Mouse (Mus musculus): Measurements from ENCODE around the gene Txndc2. TPM values are rescaled to one million over a fixed set of nuclear protein-coding genes. Genes with fewer than 3 reads are reported as not detected.

Gene Txndc2
- polyA plus RNA-seq, 1 experiment, result not detected

GRCm38 (mm10) chr17:65607574-65608311 is 34.2 kb downstream of the Txndc2 start:
- Histone ChIP-seq H3K4me3 (ENCODE audit: insufficient read depth, low read length) (no peak overlapping the region), H3K4me1 (ENCODE audit: control insufficient read depth, insufficient read depth, low read length) (peaks cover 18% of the 10 kb centered on the region), H3K27ac (ENCODE audit: insufficient read depth, low read length) (no peak overlapping the region)
- TF ChIP-seq CTCF (IDR thresholded peaks at IDR 0.05; ENCODE audit: extremely low read depth, insufficient read depth, low read length) (no peak), POLR2A (IDR thresholded peaks at IDR 0.05; ENCODE audit: extremely low read depth, insufficient read depth, low read length) (no peak)

DNA sequence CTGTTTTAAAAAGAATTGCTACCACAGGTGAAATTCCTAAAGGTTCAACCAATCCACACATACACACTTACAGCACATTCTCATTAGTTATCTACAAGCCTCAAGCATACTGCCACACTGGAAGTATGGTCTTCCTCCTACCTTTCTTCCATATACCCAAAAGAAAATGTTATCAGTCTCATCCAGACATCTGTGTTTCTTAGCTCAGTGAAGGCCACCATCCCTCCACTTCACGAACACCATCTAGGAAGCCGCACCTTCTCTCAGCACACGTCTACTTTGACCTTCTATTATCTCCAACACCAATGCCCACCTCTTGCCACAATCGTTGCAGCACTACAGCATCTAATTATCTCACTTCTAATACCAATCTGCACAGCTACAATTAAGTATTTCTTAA is 36.0 kb downstream of the Txndc2 start:
- Histone ChIP-seq H3K27ac (ENCODE audit: insufficient read depth, low read length) (no peak overlapping the region), H3K4me1 (ENCODE audit: control insufficient read depth, insufficient read depth, low read length) (peaks cover 18% of the 10 kb centered on the region), H3K4me3 (ENCODE audit: insufficient read depth, low read length) (no peak overlapping the region)
- TF ChIP-seq POLR2A (IDR thresholded peaks at IDR 0.05; ENCODE audit: extremely low read depth, insufficient read depth, low read length), result no peak
- no peak for TF ChIP-seq CTCF (IDR thresholded peaks at IDR 0.05; ENCODE audit: extremely low read depth, insufficient read depth, low read length)

- Histone ChIP-seq H3K4me3 (ENCODE audit: insufficient read depth, low read length) (no peak overlapping the region), H3K27ac (ENCODE audit: insufficient read depth, low read length) (no peak overlapping the region), H3K4me1 (ENCODE audit: control insufficient read depth, insufficient read depth, low read length) (peaks cover 17% of the 10 kb centered on the region)
- TF ChIP-seq POLR2A (IDR thresholded peaks at IDR 0.05; ENCODE audit: extremely low read depth, insufficient read depth, low read length), result no peak
Observed at GRCm38 (mm10) chr17:65604892-65605291, 37.1 kb downstream of the Txndc2 start.

DNA sequence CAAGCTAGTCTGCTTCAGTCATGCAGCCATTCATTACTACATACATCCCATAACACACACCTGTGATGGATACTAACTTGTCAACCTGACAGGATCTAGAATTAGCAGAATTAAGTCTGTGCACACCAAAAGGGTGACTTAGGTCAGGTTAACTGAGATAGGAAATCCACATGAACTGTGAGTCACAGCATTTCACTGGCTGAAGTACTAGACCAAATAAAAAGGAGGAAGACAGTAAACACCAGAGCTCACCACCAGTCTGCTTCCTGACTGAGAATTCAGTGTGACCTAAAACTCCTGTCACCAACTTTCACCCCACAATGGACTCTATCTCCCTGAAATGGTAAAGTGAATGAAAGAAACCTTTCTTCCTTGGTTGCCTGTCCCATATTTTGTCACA is 37.7 kb downstream of the Txndc2 start:
- TF ChIP-seq CTCF (IDR thresholded peaks at IDR 0.05; ENCODE audit: extremely low read depth, insufficient read depth, low read length) (no peak), POLR2A (IDR thresholded peaks at IDR 0.05; ENCODE audit: extremely low read depth, insufficient read depth, low read length) (no peak)
- Histone ChIP-seq H3K27ac (ENCODE audit: insufficient read depth, low read length) (no peak overlapping the region), H3K4me3 (ENCODE audit: insufficient read depth, low read length) (no peak overlapping the region), H3K4me1 (ENCODE audit: control insufficient read depth, insufficient read depth, low read length) (peaks cover 13% of the 10 kb centered on the region)

DNA sequence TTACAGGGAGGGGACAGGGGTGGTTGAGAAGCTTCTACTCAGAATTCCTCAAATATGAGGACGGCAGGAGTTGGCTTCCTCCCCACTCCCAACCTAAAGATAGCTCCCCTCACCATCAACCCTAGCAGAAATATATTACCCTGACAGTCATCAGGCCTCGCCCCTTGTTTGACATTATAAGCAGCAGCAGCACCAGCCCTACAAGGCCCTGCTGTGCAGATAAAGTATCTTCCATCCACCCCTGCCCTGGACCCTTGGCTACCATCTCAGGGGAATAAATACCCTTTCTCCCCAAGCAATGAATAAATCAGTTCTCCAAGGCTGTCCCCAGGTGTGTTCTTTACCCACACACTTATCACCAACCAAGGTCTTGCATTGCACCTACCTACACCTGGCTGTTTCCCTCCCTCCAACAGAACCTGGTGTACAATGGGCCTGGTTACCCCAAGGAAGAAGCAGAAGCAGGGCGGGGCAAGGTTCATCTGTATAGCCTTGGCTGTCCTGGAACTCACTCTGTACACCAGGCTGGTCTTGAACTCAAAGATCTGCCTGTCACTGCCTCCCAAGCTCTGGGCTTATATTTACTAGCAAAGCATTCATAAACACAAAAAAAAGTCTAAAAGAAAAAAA is 44.0 kb downstream of the Txndc2 start:
- TF ChIP-seq POLR2A (IDR thresholded peaks at IDR 0.05; ENCODE audit: extremely low read depth, insufficient read depth, low read length), result no peak
- TF ChIP-seq CTCF (IDR thresholded peaks at IDR 0.05; ENCODE audit: extremely low read depth, insufficient read depth, low read length), result no peak
- Histone ChIP-seq H3K4me1 (ENCODE audit: control insufficient read depth, insufficient read depth, low read length) (peaks cover 8% of the 10 kb centered on the region), H3K4me3 (ENCODE audit: insufficient read depth, low read length) (no peak overlapping the region), H3K27ac (ENCODE audit: insufficient read depth, low read length) (0 out of 2 replicates have a peak overlapping the region, but pooled peaks have one; percentile 1)

DNA sequence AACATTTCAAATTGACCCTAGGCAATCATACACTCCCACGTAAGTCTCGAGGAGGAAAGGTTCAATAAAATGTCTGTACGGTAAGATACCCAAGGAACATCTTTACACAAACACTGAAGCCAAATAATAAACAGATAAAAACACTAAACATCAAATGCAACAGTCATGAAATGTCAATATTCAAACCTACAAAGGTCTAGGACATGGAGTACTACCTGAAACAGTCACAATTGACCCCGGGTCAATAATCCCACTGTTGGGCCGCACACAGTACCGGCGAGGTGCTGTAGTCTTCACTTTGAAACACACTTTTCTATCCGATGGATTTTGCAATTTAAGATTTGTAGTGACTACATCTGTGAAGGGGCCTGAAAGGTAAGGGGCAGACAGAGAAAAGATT is 47.3 kb downstream of the Txndc2 start:
- H3K27ac ChIP-seq (ENCODE audit: insufficient read depth, low read length), result no peak overlapping the region
- peaks cover 8% of the 10 kb centered on the region for H3K4me1 ChIP-seq (ENCODE audit: control insufficient read depth, insufficient read depth, low read length)
- TF ChIP-seq POLR2A (IDR thresholded peaks at IDR 0.05; ENCODE audit: extremely low read depth, insufficient read depth, low read length) (no peak), CTCF (IDR thresholded peaks at IDR 0.05; ENCODE audit: extremely low read depth, insufficient read depth, low read length) (no peak)
- no peak overlapping the region for H3K4me3 ChIP-seq (ENCODE audit: insufficient read depth, low read length)

Other genes with a start within 250 kb of the Txndc2 start
- gene Tmem232, start 101.4 kb downstream of the Txndc2 start, polyA plus RNA-seq (2012; rRNA removed), result 2.2 and 2.5 TPM in 2 replicates
- gene Vapa, start 28.6 kb downstream of the Txndc2 start, polyA plus RNA-seq (2012; rRNA removed), result 84.1 and 87.5 TPM in 2 replicates
- gene Rab31, start 130.6 kb upstream of the Txndc2 start, polyA plus RNA-seq (2012; rRNA removed), result 78.3 and 84.6 TPM in 2 replicates
- gene Ppp4r1, start 140.4 kb upstream of the Txndc2 start, polyA plus RNA-seq (2012; rRNA removed), result 72.1 and 79.9 TPM in 2 replicates
- 47.3 and 48.1 TPM in 2 replicates for gene Ralbp1, start 243.6 kb upstream of the Txndc2 start, polyA plus RNA-seq (2012; rRNA removed)